Mouse (Mus musculus) lung, embryonic 15.5 days (tissue): ENCODE measurements around the gene Slc22a14. TPM values are rescaled to one million over a fixed set of nuclear protein-coding genes. Genes with fewer than 3 reads are reported as not detected.

ENCODE experiments used
- ATAC-seq: fragments of 200-750 bp; cut with Nextera tagmentation; 2 replicates; pipeline ENCODE4 v1.8.0; 2017; ENCODE audit warnings: moderate number of reproducible peaks, borderline replicate concordance; ENCODE audit not compliant: low FRiP score, low TSS enrichment; ENCODE audit errors: extremely low read depth
- H3K27ac ChIP-seq: fragments of 300-500 bp; sonication (generic); 2 replicates; pipeline ENCODE4 v1.5.1; 2015; ENCODE audit warnings: moderate library complexity, mild to moderate bottlenecking, inconsistent platforms
- H3K27me3 ChIP-seq: fragments of 300-500 bp; sonication (generic); 2 replicates; pipeline ENCODE4 v1.6.1; 2015; ENCODE audit warnings: inconsistent platforms
- H3K36me3 ChIP-seq: fragments of 300-500 bp; sonication (generic); 2 replicates; pipeline ENCODE4 v1.6.1; 2015; ENCODE audit warnings: inconsistent platforms
- H3K4me1 ChIP-seq: fragments of 300-500 bp; sonication (generic); 2 replicates; pipeline ENCODE4 v1.6.1; 2015; ENCODE audit warnings: inconsistent platforms
- H3K4me2 ChIP-seq: fragments of 300-500 bp; sonication (generic); 2 replicates; pipeline ENCODE4 v1.6.1; 2015; ENCODE audit warnings: inconsistent platforms, mild to moderate bottlenecking, moderate library complexity
- H3K4me3 ChIP-seq: fragments of 300-500 bp; sonication (generic); 2 replicates; pipeline ENCODE4 v1.5.1; 2015; ENCODE audit warnings: mild to moderate bottlenecking, inconsistent platforms
- H3K9ac ChIP-seq: fragments of 300-500 bp; sonication (generic); 2 replicates; pipeline ENCODE4 v1.6.1; 2015; ENCODE audit warnings: inconsistent platforms
- H3K9me3 ChIP-seq: fragments of 300-500 bp; sonication (generic); 2 replicates; pipeline ENCODE4 v1.6.1; 2016; ENCODE audit warnings: inconsistent platforms
- WGBS: fragments of 180-500 bp; shearing (Covaris S2); methylation state at CpG from one replicate; pipeline ENCODE4 v1.1.7; 2015; 5-methylcytosine and 5-hydroxymethylcytosine counted together
- polyA plus RNA-seq: library from polyadenylated mRNA; unstranded; fragments of >200 nt; fragmentation: Nextera tagmentation; extraction: Ambion mirVana; gene quantifications from 2 replicates; pipeline ENCODE4 v1.2.1, GENCODE M21; 2015

Gene Slc22a14
- polyA plus RNA-seq, 1 experiment from 2014 or later = not detected

- Histone ChIP-seq H3K9ac (no peak overlapping the region), H3K9me3 (no peaks in the 10 kb centered on the region), H3K4me2 (no peak overlapping the region), H3K4me3 (no peak overlapping the region), H3K27ac (no peak overlapping the region), H3K36me3 (no peaks in the 10 kb centered on the region), H3K27me3 (no peaks in the 10 kb centered on the region), H3K4me1 (peaks cover 22% of the 10 kb centered on the region)
- ATAC-seq = no peak
- WGBS = 83% methylated on average over 11 of the region's 11 CpGs
Observed at GRCm38 (mm10) chr9:119179292-119179691, 186.1 kb downstream of the Slc22a14 start.

- ATAC-seq = no peak
- Histone ChIP-seq H3K36me3 (no peaks in the 10 kb centered on the region), H3K27me3 (no peaks in the 10 kb centered on the region), H3K4me1 (no peaks in the 10 kb centered on the region), H3K27ac (no peak overlapping the region), H3K4me3 (no peak overlapping the region), H3K9me3 (no peaks in the 10 kb centered on the region), H3K4me2 (no peak overlapping the region), H3K9ac (no peak overlapping the region)
- WGBS = 96% methylated on average over 2 of the region's 2 CpGs
Observed at GRCm38 (mm10) chr9:119167608-119168007, 197.7 kb downstream of the Slc22a14 start.

GRCm38 (mm10) chr9:119165548-119165947 is 199.8 kb downstream of the Slc22a14 start:
- Histone ChIP-seq H3K27ac (no peak overlapping the region), H3K4me1 (no peaks in the 10 kb centered on the region), H3K36me3 (no peaks in the 10 kb centered on the region), H3K9me3 (no peaks in the 10 kb centered on the region), H3K27me3 (no peaks in the 10 kb centered on the region), H3K9ac (no peak overlapping the region), H3K4me3 (no peak overlapping the region), H3K4me2 (no peak overlapping the region)
- WGBS = 86% methylated on average over 6 of the region's 6 CpGs
- ATAC-seq = no peak

GRCm38 (mm10) chr9:119164743-119165142 is 200.6 kb downstream of the Slc22a14 start:
- Histone ChIP-seq H3K9ac (no peak overlapping the region), H3K4me3 (no peak overlapping the region), H3K4me1 (no peaks in the 10 kb centered on the region), H3K4me2 (no peak overlapping the region), H3K9me3 (no peaks in the 10 kb centered on the region), H3K27ac (no peak overlapping the region), H3K36me3 (no peaks in the 10 kb centered on the region), H3K27me3 (no peaks in the 10 kb centered on the region)
- 83% methylated on average over 7 of the region's 7 CpGs for WGBS
- ATAC-seq = no peak

- H3K9me3 ChIP-seq = no peaks in the 10 kb centered on the region
- H3K27me3 ChIP-seq = peaks cover 9% of the 10 kb centered on the region; the same call in 1 of the 2 replicates
- H3K4me2 ChIP-seq = no peak overlapping the region
- no peak overlapping the region for H3K4me3 ChIP-seq
- no peaks in the 10 kb centered on the region for H3K4me1 ChIP-seq
- ATAC-seq = no peak
- H3K27ac ChIP-seq = no peak overlapping the region
- H3K36me3 ChIP-seq = no peaks in the 10 kb centered on the region
- H3K9ac ChIP-seq = no peak overlapping the region
- 80% methylated on average over 3 of the region's 3 CpGs for WGBS
Observed at GRCm38 (mm10) chr9:119160689-119161088, 204.7 kb downstream of the Slc22a14 start.

- 47% methylated on average over 4 of the region's 4 CpGs for WGBS
- Histone ChIP-seq H3K9ac (no peak within 1 kb of the TSS), H3K4me2 (no peak within 1 kb of the TSS), H3K27me3 (peaks cover 22% of the 10 kb centered on the region; the same call in 1 of the 2 replicates), H3K4me1 (no peaks in the 10 kb centered on the region), H3K4me3 (no peak within 1 kb of the TSS), H3K27ac (no peak within 1 kb of the TSS), H3K9me3 (no peaks in the 10 kb centered on the region), H3K36me3 (no peaks in the 10 kb centered on the region)
- ATAC-seq = no peak
Observed at GRCm38 (mm10) chr9:119158861-119159260, 206.5 kb downstream of the Slc22a14 start, which contains the start of gene Gm47289. Gm47289 (plus strand) TSS chr9:119159161.

GRCm38 (mm10) chr9:119156278-119157201 is 208.8 kb downstream of the Slc22a14 start, which contains the start of gene Acaa1b:
Acaa1b (minus strand) TSS chr9:119157093.
- peak within 1 kb of the TSS; percentile 70 for H3K4me2 ChIP-seq
- peaks cover 22% of the 10 kb centered on the region; the same call in 1 of the 2 replicates for H3K27me3 ChIP-seq
- H3K4me3 ChIP-seq = peak within 1 kb of the TSS; percentile 46
- WGBS = under 1% methylated on average over 65 of the region's 65 CpGs
- no peak within 1 kb of the TSS for H3K27ac ChIP-seq
- peak within 1 kb of the TSS; percentile 31; the same call in 1 of the 2 replicates for H3K9ac ChIP-seq
- ATAC-seq = peak; percentile 81
- no peaks in the 10 kb centered on the region for H3K9me3 ChIP-seq
- H3K36me3 ChIP-seq = no peaks in the 10 kb centered on the region
- H3K4me1 ChIP-seq = no peaks in the 10 kb centered on the region

- Histone ChIP-seq H3K4me2 (peak overlapping the region; percentile 70), H3K36me3 (no peaks in the 10 kb centered on the region), H3K9ac (no peak overlapping the region), H3K27ac (no peak overlapping the region), H3K4me1 (no peaks in the 10 kb centered on the region), H3K9me3 (no peaks in the 10 kb centered on the region), H3K27me3 (peaks cover 22% of the 10 kb centered on the region; the same call in 1 of the 2 replicates), H3K4me3 (no peak overlapping the region)
- 49% methylated on average over 7 of the region's 7 CpGs for WGBS
- ATAC-seq = peak; percentile 6; the same call in 1 of the 2 replicates
Observed at GRCm38 (mm10) chr9:119155826-119156225, 209.5 kb downstream of the Slc22a14 start.

GRCm38 (mm10) chr9:119155416-119155815 is 209.9 kb downstream of the Slc22a14 start:
- H3K36me3 ChIP-seq = no peaks in the 10 kb centered on the region
- H3K27ac ChIP-seq = no peak overlapping the region
- ATAC-seq = no peak
- WGBS = 71% methylated on average over 8 of the region's 8 CpGs
- H3K27me3 ChIP-seq = peaks cover 22% of the 10 kb centered on the region; the same call in 1 of the 2 replicates
- H3K9ac ChIP-seq = no peak overlapping the region
- no peaks in the 10 kb centered on the region for H3K9me3 ChIP-seq
- H3K4me1 ChIP-seq = no peaks in the 10 kb centered on the region
- H3K4me3 ChIP-seq = no peak overlapping the region
- H3K4me2 ChIP-seq = no peak overlapping the region

- no peaks in the 10 kb centered on the region for H3K4me1 ChIP-seq
- no peaks in the 10 kb centered on the region for H3K9me3 ChIP-seq
- H3K27me3 ChIP-seq = peaks cover 16% of the 10 kb centered on the region; the same call in 1 of the 2 replicates
- no peak overlapping the region for H3K9ac ChIP-seq
- H3K27ac ChIP-seq = no peak overlapping the region
- H3K4me3 ChIP-seq = no peak overlapping the region
- H3K4me2 ChIP-seq = no peak overlapping the region
- WGBS = 53% methylated on average over 2 of the region's 2 CpGs
- no peak for ATAC-seq
- H3K36me3 ChIP-seq = no peaks in the 10 kb centered on the region
Observed at GRCm38 (mm10) chr9:119151751-119152150, 213.6 kb downstream of the Slc22a14 start.

- no peak for ATAC-seq
- 15% methylated on average over 5 of the region's 5 CpGs for WGBS
- no peak overlapping the region for H3K4me3 ChIP-seq
- no peak overlapping the region for H3K9ac ChIP-seq
- H3K27me3 ChIP-seq = peaks cover 3% of the 10 kb centered on the region; the same call in 1 of the 2 replicates
- H3K27ac ChIP-seq = no peak overlapping the region
- no peak overlapping the region for H3K4me2 ChIP-seq
- H3K36me3 ChIP-seq = no peaks in the 10 kb centered on the region
- no peaks in the 10 kb centered on the region for H3K4me1 ChIP-seq
- no peaks in the 10 kb centered on the region for H3K9me3 ChIP-seq
Observed at GRCm38 (mm10) chr9:119149601-119150000, 215.8 kb downstream of the Slc22a14 start.

GRCm38 (mm10) chr9:119146098-119146770 is 219.1 kb downstream of the Slc22a14 start:
- no peaks in the 10 kb centered on the region for H3K27me3 ChIP-seq
- 57% methylated on average over 13 of the region's 13 CpGs for WGBS
- H3K27ac ChIP-seq = no peak overlapping the region
- no peaks in the 10 kb centered on the region for H3K9me3 ChIP-seq
- H3K4me3 ChIP-seq = no peak overlapping the region
- no peak overlapping the region for H3K9ac ChIP-seq
- no peak overlapping the region for H3K4me2 ChIP-seq
- ATAC-seq = no peak
- no peaks in the 10 kb centered on the region for H3K36me3 ChIP-seq
- no peaks in the 10 kb centered on the region for H3K4me1 ChIP-seq
